Mouse (Mus musculus) urinary bladder, postnatal 10 days (tissue): ENCODE measurements around the gene Abcg8.

Experiments
- DNase-seq: peaks from one replicate; pipeline ENCODE4 v3.0.0; 2022; ENCODE audit warnings: low spot score

Gene Abcg8

GRCm38 (mm10) chr17:84675951-84676366 lies at the start of gene Abcg8:
Gene Abcg8 (plus strand): TSS chr17:84676302.
- DNase-seq = no peak

GRCm38 (mm10) chr17:84626857-84627305 lies 49.2 kb upstream of the Abcg8 start:
- no peak for DNase-seq

GRCm38 (mm10) chr17:84627721-84628120 lies 48.4 kb upstream of the Abcg8 start:
- DNase-seq = no peak

- no peak for DNase-seq
Observed at GRCm38 (mm10) chr17:84628611-84629010, 47.5 kb upstream of the Abcg8 start.

- DNase-seq = no peak
Observed at GRCm38 (mm10) chr17:84631836-84632235, 44.3 kb upstream of the Abcg8 start.

- DNase-seq = no peak
Observed at GRCm38 (mm10) chr17:84633443-84633842, 42.7 kb upstream of the Abcg8 start.

GRCm38 (mm10) chr17:84636328-84636727 lies 39.8 kb upstream of the Abcg8 start:
- no peak for DNase-seq

GRCm38 (mm10) chr17:84637971-84638370 lies 38.1 kb upstream of the Abcg8 start:
- DNase-seq = no peak

- DNase-seq = no peak
Observed at GRCm38 (mm10) chr17:84639796-84640378, 36.2 kb upstream of the Abcg8 start.

- DNase-seq = no peak
Observed at GRCm38 (mm10) chr17:84641893-84642292, 34.2 kb upstream of the Abcg8 start.

GRCm38 (mm10) chr17:84642324-84642723 lies 33.8 kb upstream of the Abcg8 start:
- DNase-seq = no peak

GRCm38 (mm10) chr17:84644292-84645050 lies 31.6 kb upstream of the Abcg8 start:
- no peak for DNase-seq

- no peak for DNase-seq
Observed at GRCm38 (mm10) chr17:84645119-84645518, 31.0 kb upstream of the Abcg8 start.

GRCm38 (mm10) chr17:84645894-84646293 lies 30.2 kb upstream of the Abcg8 start:
- DNase-seq = no peak

GRCm38 (mm10) chr17:84646477-84646876 lies 29.6 kb upstream of the Abcg8 start:
- DNase-seq = no peak

- no peak for DNase-seq
Observed at GRCm38 (mm10) chr17:84647630-84648029, 28.5 kb upstream of the Abcg8 start.

GRCm38 (mm10) chr17:84650302-84651017 lies 25.6 kb upstream of the Abcg8 start:
- no peak for DNase-seq

- no peak for DNase-seq
Observed at GRCm38 (mm10) chr17:84653544-84653943, 22.6 kb upstream of the Abcg8 start.

GRCm38 (mm10) chr17:84656205-84656604 lies 19.9 kb upstream of the Abcg8 start:
- DNase-seq = no peak

- no peak for DNase-seq
Observed at GRCm38 (mm10) chr17:84656653-84657421, 19.3 kb upstream of the Abcg8 start.

- no peak for DNase-seq
Observed at GRCm38 (mm10) chr17:84657422-84657732, 18.7 kb upstream of the Abcg8 start.

- DNase-seq = no peak
Observed at GRCm38 (mm10) chr17:84657782-84658181, 18.3 kb upstream of the Abcg8 start.
